Mouse (Mus musculus): ENCODE results near the gene Shd. TPM values are rescaled to one million over a fixed set of nuclear protein-coding genes. Genes with fewer than 3 reads are reported as not detected.

Gene Shd
- total RNA-seq, 2 experiments from 2014 or later: not detected

DNA sequence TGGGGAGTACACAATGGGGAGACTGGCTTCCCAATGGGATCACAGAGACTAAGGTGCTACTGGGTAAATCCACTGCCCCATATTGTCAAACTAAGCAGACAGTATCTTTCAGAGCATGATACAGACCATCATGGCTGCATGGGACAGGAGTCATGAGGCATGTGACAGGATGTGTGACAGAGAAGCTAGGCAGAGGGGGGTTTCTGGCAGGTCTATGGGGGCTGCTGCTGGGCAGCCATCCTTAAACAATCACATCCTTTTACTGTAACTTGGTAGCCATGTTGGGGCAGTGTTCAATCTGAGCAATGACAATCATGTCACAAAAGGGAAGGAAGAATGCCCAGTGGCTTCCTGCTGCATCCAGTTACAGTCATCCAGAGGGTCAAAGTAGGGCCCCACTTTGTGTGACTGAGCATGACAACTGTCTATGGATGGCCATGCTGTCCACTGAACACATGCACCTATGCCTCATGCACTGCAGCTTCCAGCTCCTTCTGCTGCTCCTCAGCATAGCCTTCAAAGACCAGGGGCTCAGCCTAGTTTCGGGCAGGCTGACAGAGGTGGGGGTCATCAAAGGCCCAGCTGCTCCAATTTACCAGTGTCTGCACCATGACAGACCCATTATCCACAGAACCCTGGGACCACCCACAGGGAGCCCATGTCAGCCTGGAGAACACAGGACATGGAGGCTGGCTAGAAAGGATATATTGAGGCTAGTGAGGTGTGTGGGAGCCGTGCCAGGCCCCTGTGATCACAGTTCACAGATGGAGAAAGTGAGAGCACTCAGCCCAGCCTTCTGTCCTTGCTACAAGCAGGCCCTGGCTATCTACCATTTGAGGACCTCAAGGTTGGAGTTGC lies 52.1 kb downstream of the Shd start:
- ATAC-seq (replicated peaks; ENCODE audit: low FRiP score, poor library complexity, severe bottlenecking): no peak

DNA sequence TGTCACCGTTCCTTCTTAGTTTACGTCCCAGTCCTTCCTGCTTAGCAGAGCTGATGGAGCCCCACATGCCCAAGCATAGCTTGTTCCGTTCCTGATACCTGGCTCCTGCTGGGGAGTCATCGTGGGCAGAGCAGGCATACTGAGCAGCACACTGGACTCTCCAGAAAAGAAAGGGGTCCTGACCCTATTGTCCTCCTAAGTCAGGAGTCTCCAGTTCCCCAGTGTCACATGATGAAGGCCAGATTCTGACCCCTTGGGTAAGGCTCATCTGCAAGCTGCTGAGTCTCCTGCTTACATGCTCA lies 52.7 kb downstream of the Shd start:
- ATAC-seq (replicated peaks; ENCODE audit: low FRiP score, poor library complexity, severe bottlenecking): no peak

DNA sequence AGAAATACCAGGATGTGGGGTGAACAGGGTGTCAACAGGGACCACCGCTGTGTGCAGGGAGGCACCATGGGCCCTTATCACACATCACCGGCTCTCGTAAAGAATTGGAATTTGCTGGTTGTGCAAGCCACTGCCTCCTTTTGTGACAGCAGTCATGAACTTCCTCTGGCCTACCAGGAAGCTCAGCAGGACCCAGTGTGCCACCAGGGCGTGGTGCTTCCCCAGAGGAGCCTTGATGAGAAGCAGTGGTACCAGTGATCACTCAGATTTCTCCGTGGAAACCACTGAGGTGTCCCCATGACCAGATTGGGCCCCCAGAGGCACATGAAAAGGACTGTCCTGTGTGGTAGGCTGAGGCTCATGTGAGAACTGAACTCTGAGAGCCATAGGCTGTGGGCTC lies 53.1 kb downstream of the Shd start:
- no peak for ATAC-seq (replicated peaks; ENCODE audit: low FRiP score, poor library complexity, severe bottlenecking)

DNA sequence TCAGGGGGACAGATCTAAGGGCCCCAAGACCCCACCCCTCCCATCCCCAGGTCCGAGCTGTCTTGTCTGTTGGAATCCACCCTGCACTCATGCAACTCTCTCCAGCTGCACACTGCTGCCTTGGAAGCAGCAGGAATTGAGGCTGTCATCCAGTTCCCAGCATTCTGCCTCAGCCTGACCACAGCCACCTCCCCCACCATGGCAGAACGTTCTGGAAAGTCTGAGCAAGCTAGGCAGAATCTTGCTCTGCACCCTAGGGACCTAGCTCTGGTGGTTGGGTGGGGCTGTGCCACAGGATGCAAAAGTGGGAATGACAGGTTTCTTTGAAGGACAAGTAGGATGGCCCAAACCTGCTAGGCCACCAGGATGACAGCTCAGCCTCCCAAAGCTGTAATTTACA lies 54.2 kb downstream of the Shd start:
- no peak for ATAC-seq (replicated peaks; ENCODE audit: low FRiP score, poor library complexity, severe bottlenecking)

DNA sequence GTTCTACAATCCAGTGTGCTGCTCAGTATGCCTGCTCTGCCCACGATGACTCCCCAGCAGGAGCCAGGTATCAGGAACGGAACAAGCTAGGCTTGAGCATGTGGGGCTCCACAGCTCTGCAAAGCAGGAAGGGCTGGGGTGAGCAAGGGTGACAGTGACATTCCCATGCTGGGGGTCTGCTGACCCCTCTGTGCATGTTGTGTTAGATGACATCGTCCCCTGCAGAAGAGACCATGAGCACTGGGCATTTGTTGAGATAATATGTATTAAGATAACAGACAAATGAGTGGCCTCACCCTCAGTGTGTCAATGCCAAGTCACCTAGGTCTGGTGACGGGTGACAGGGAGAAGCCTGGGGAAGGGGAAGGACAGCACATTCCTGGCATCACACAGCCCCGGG lies 54.7 kb downstream of the Shd start:
- ATAC-seq (replicated peaks; ENCODE audit: low FRiP score, poor library complexity, severe bottlenecking): no peak

Other genes with a start within 250 kb of the Shd start
- gene Adgre4, start 220.5 kb upstream of the Shd start, total RNA-seq (2015; ENCODE audit: low replicate concordance): 1.3 and 10.1 TPM in 2 replicates
- 4.2 and 7.4 TPM in 2 replicates for gene Adgre4, start 220.5 kb upstream of the Shd start, total RNA-seq (2017; ENCODE audit: low replicate concordance)
- 1.3 TPM in 1 of 2 replicates, not detected in the other for gene Zfp119a, start 91.5 kb upstream of the Shd start, total RNA-seq (2015; ENCODE audit: low replicate concordance)
- 1.0 and 2.8 TPM in 2 replicates for gene Zfp119a, start 91.5 kb upstream of the Shd start, total RNA-seq (2017; ENCODE audit: low replicate concordance)
- 5.0 and 9.0 TPM in 2 replicates for gene Zfp959, start 78.4 kb upstream of the Shd start, total RNA-seq (2015; ENCODE audit: low replicate concordance)
- 3.6 and 5.7 TPM in 2 replicates for gene Zfp959, start 78.4 kb upstream of the Shd start, total RNA-seq (2017; ENCODE audit: low replicate concordance)
- 1.4 TPM in 1 of 2 replicates, not detected in the other for gene Zfp119b, start 21.0 kb upstream of the Shd start, total RNA-seq (2015; ENCODE audit: low replicate concordance)
- gene Zfp119b, start 21.0 kb upstream of the Shd start, total RNA-seq (2017; ENCODE audit: low replicate concordance): 1.2 and 6.4 TPM in 2 replicates
- 5.4 and 6.8 TPM in 2 replicates for gene Ebi3, start 17.8 kb upstream of the Shd start, total RNA-seq (2015; ENCODE audit: low replicate concordance)
- gene Ebi3, start 17.8 kb upstream of the Shd start, total RNA-seq (2017; ENCODE audit: low replicate concordance): 4.0 and 16.4 TPM in 2 replicates
- gene Yju2, start 11.4 kb upstream of the Shd start, total RNA-seq (2015; ENCODE audit: low replicate concordance): 3.8 and 5.4 TPM in 2 replicates
- 1.7 and 5.4 TPM in 2 replicates for gene Yju2, start 11.4 kb upstream of the Shd start, total RNA-seq (2017; ENCODE audit: low replicate concordance)
- not detected in 2 replicates for gene Fsd1, start 16.0 kb downstream of the Shd start, total RNA-seq (2015; ENCODE audit: low replicate concordance)
- not detected in 2 replicates for gene Fsd1, start 16.0 kb downstream of the Shd start, total RNA-seq (2017; ENCODE audit: low replicate concordance)
- not detected in 2 replicates for gene Stap2, start 35.1 kb downstream of the Shd start, total RNA-seq (2015; ENCODE audit: low replicate concordance)
- 0.98 TPM in 1 of 2 replicates, not detected in the other for gene Stap2, start 35.1 kb downstream of the Shd start, total RNA-seq (2017; ENCODE audit: low replicate concordance)
- 4.0 and 6.7 TPM in 2 replicates for gene Mpnd, start 35.2 kb downstream of the Shd start, total RNA-seq (2015; ENCODE audit: low replicate concordance)
- 2.3 and 35.3 TPM in 2 replicates for gene Mpnd, start 35.2 kb downstream of the Shd start, total RNA-seq (2017; ENCODE audit: low replicate concordance)
- 14.4 and 14.7 TPM in 2 replicates for gene Sh3gl1, start 66.2 kb downstream of the Shd start, total RNA-seq (2015; ENCODE audit: low replicate concordance)
- 27.6 and 28.1 TPM in 2 replicates for gene Sh3gl1, start 66.2 kb downstream of the Shd start, total RNA-seq (2017; ENCODE audit: low replicate concordance)
- gene Chaf1a, start 70.0 kb downstream of the Shd start, total RNA-seq (2015; ENCODE audit: low replicate concordance): 26.4 and 28.1 TPM in 2 replicates
- gene Chaf1a, start 70.0 kb downstream of the Shd start, total RNA-seq (2017; ENCODE audit: low replicate concordance): 32.6 and 39.0 TPM in 2 replicates
- gene Ubxn6, start 104.6 kb downstream of the Shd start, total RNA-seq (2015; ENCODE audit: low replicate concordance): 4.7 and 8.4 TPM in 2 replicates
- 1.9 and 5.6 TPM in 2 replicates for gene Ubxn6, start 104.6 kb downstream of the Shd start, total RNA-seq (2017; ENCODE audit: low replicate concordance)
- 36.5 and 71.4 TPM in 2 replicates for gene Hdgfl2, start 109.2 kb downstream of the Shd start, total RNA-seq (2015; ENCODE audit: low replicate concordance)
- gene Hdgfl2, start 109.2 kb downstream of the Shd start, total RNA-seq (2017; ENCODE audit: low replicate concordance): 125 and 144 TPM in 2 replicates
- not detected in 2 replicates for gene Plin4, start 139.3 kb downstream of the Shd start, total RNA-seq (2015; ENCODE audit: low replicate concordance)
- gene Plin4, start 139.3 kb downstream of the Shd start, total RNA-seq (2017; ENCODE audit: low replicate concordance): not detected in 2 replicates
- gene Plin5, start 147.1 kb downstream of the Shd start, total RNA-seq (2015; ENCODE audit: low replicate concordance): not detected in 2 replicates
- not detected in 2 replicates for gene Plin5, start 147.1 kb downstream of the Shd start, total RNA-seq (2017; ENCODE audit: low replicate concordance)
- gene Lrg1, start 151.5 kb downstream of the Shd start, total RNA-seq (2015; ENCODE audit: low replicate concordance): 1.7 and 8.6 TPM in 2 replicates
- 3.9 and 6.9 TPM in 2 replicates for gene Lrg1, start 151.5 kb downstream of the Shd start, total RNA-seq (2017; ENCODE audit: low replicate concordance)
- 1.4 TPM in 1 of 2 replicates, not detected in the other for gene Sema6b, start 169.9 kb downstream of the Shd start, total RNA-seq (2015; ENCODE audit: low replicate concordance)
- gene Sema6b, start 169.9 kb downstream of the Shd start, total RNA-seq (2017; ENCODE audit: low replicate concordance): 0.83 TPM in 1 of 2 replicates, not detected in the other
- 1.3 and 1.4 TPM in 2 replicates for gene Tnfaip8l1, start 192.0 kb downstream of the Shd start, total RNA-seq (2015; ENCODE audit: low replicate concordance)
- 0.26 and 1.6 TPM in 2 replicates for gene Tnfaip8l1, start 192.0 kb downstream of the Shd start, total RNA-seq (2017; ENCODE audit: low replicate concordance)
- gene Mydgf, start 213.5 kb downstream of the Shd start, total RNA-seq (2015; ENCODE audit: low replicate concordance): 9.6 and 11.2 TPM in 2 replicates
- gene Mydgf, start 213.5 kb downstream of the Shd start, total RNA-seq (2017; ENCODE audit: low replicate concordance): 5.6 and 6.8 TPM in 2 replicates
- gene Dpp9, start 248.4 kb downstream of the Shd start, total RNA-seq (2015; ENCODE audit: low replicate concordance): 5.8 and 11.7 TPM in 2 replicates
- 6.5 and 8.9 TPM in 2 replicates for gene Dpp9, start 248.4 kb downstream of the Shd start, total RNA-seq (2017; ENCODE audit: low replicate concordance)

Measured in erythroid progenitor cell, adult 5-6 weeks (primary cell).